Mouse (Mus musculus): ENCODE results near the gene Arhgap24. TPM values are rescaled to one million over a fixed set of nuclear protein-coding genes. Genes with fewer than 3 reads are reported as not detected.

Gene Arhgap24
- polyA plus RNA-seq, 1 experiment, result 6.8 TPM

- DNase-seq (ENCODE audit: low read depth), result no peak
- TF ChIP-seq CTCF (IDR thresholded peaks at IDR 0.05; ENCODE audit: borderline replicate concordance, extremely low read depth, insufficient read depth, insufficient read length) (no peak), POLR2A (IDR thresholded peaks at IDR 0.05; ENCODE audit: borderline replicate concordance, extremely low read depth, insufficient read depth, insufficient read length, poor library complexity, severe bottlenecking) (no peak)
Measured at GRCm38 (mm10) chr5:102548382-102548781, 67.2 kb downstream of the Arhgap24 start.

DNA sequence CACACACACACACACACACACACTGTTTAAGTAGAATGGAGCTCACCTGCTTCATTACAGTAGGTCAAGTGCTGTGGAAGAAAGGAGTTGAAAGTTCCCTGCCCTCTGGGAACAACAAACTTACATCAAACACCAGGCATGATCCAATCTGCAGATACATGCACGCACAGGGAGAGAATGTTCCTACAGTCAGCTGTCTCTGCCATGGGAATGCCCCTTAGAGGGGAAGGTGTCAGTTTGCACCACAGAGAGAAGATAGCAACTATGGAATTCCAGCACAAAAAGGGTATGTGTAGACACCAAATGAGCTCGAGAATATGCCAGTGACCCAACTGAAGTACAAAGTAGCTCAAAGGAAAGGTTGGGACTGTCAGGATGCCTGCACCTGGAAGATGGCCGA, 69.0 kb downstream of the Arhgap24 start:
- DNase-seq (ENCODE audit: low read depth), result no peak
- TF ChIP-seq CTCF (IDR thresholded peaks at IDR 0.05; ENCODE audit: borderline replicate concordance, extremely low read depth, insufficient read depth, insufficient read length), result no peak
- no peak for TF ChIP-seq POLR2A (IDR thresholded peaks at IDR 0.05; ENCODE audit: borderline replicate concordance, extremely low read depth, insufficient read depth, insufficient read length, poor library complexity, severe bottlenecking)

DNA sequence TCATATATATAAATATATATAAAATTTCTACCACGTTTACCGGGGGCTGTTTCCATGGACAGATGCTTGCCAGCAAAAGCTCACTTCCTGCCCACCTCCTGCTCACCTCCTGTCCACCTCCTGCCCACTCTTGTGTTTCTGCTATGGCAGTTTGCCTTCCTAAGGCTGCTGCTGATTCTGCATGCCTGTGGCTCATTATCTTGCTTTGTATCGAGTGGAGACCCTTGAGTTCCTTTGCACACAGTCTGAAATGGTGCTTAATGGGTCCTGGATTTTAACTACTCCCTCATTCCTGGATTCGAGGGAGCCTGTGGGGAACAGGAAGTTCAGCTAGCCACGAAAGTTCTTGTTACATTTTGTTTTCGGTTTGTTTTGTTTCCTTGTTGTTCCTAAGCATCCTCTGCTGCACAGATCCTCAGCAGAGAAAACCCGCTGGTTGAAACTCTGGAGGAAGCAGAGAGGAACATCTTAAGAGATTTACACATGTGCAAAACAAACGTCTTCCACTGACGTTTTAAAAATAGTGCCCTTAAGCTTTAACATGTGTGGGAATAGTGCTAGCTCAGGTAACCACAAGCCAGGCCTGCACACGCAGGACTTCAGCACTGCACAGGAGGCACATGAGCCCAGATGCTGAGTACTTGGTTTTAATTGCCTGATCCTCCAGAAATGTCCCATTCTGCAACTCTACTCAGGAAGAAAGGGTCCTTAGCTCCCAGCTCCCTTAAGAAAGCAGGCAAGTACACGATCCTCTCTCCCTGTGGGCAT, 69.9 kb downstream of the Arhgap24 start:
- DNase-seq (ENCODE audit: low read depth), result no peak

DNA sequence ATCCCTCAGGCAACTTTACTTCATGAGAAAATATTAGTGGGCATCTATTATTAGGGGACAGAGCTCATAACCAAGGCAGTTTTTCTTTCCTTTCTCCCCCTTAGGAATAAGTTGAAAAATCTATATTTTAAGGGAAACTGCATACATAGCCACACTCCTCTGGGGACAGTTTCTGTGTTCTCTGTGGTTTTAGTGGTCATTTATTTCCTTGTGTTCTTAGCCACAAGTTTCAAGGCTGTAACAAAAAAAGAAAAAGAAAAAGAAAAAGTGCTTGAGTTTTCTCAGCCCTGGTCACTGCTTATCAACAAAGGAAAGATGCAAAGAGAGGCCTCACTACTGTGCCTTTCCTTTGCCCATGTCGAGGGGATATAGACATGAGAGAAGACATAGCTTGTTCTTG, 71.3 kb downstream of the Arhgap24 start:
- no peak for TF ChIP-seq CTCF (IDR thresholded peaks at IDR 0.05; ENCODE audit: borderline replicate concordance, extremely low read depth, insufficient read depth, insufficient read length)
- no peak for TF ChIP-seq POLR2A (IDR thresholded peaks at IDR 0.05; ENCODE audit: borderline replicate concordance, extremely low read depth, insufficient read depth, insufficient read length, poor library complexity, severe bottlenecking)
- no peak for DNase-seq (ENCODE audit: low read depth)

More for the DNA sequence above, 69.9 kb downstream of the Arhgap24 start:
- TF ChIP-seq POLR2A (IDR thresholded peaks at IDR 0.05; ENCODE audit: borderline replicate concordance, extremely low read depth, insufficient read depth, insufficient read length, poor library complexity, severe bottlenecking), result no peak
- TF ChIP-seq CTCF (IDR thresholded peaks at IDR 0.05; ENCODE audit: borderline replicate concordance, extremely low read depth, insufficient read depth, insufficient read length), result no peak

- no peak for DNase-seq (ENCODE audit: low read depth)
- no peak for TF ChIP-seq CTCF (IDR thresholded peaks at IDR 0.05; ENCODE audit: borderline replicate concordance, extremely low read depth, insufficient read depth, insufficient read length)
- no peak for TF ChIP-seq POLR2A (IDR thresholded peaks at IDR 0.05; ENCODE audit: borderline replicate concordance, extremely low read depth, insufficient read depth, insufficient read length, poor library complexity, severe bottlenecking)
Measured at GRCm38 (mm10) chr5:102555958-102556357, 74.8 kb downstream of the Arhgap24 start.

GRCm38 (mm10) chr5:102560270-102560669, 79.1 kb downstream of the Arhgap24 start:
- TF ChIP-seq CTCF (IDR thresholded peaks at IDR 0.05; ENCODE audit: borderline replicate concordance, extremely low read depth, insufficient read depth, insufficient read length) (no peak), POLR2A (IDR thresholded peaks at IDR 0.05; ENCODE audit: borderline replicate concordance, extremely low read depth, insufficient read depth, insufficient read length, poor library complexity, severe bottlenecking) (no peak)
- DNase-seq (ENCODE audit: low read depth), result peak; percentile 79

DNA sequence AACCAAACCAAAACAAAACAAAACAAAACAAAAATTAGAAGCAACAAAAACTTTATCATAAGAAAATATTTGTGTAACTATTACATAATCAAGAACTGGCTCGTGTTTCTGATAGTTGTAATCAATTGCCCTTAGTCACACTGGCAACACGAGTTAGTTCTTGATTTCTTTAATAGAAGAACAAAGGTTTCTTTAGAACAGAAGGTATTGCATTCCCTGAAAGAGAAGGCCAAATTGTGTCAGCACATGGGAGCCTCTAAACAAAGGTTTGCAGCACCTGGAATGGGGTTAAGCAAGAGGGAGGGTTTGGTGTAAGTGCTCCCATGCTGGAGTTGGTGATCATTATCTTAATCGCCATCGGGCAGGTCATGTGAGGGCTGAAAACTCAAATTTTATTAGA, 82.8 kb downstream of the Arhgap24 start:
- DNase-seq (ENCODE audit: low read depth), result no peak
- no peak for TF ChIP-seq POLR2A (IDR thresholded peaks at IDR 0.05; ENCODE audit: borderline replicate concordance, extremely low read depth, insufficient read depth, insufficient read length, poor library complexity, severe bottlenecking)
- no peak for TF ChIP-seq CTCF (IDR thresholded peaks at IDR 0.05; ENCODE audit: borderline replicate concordance, extremely low read depth, insufficient read depth, insufficient read length)

DNA sequence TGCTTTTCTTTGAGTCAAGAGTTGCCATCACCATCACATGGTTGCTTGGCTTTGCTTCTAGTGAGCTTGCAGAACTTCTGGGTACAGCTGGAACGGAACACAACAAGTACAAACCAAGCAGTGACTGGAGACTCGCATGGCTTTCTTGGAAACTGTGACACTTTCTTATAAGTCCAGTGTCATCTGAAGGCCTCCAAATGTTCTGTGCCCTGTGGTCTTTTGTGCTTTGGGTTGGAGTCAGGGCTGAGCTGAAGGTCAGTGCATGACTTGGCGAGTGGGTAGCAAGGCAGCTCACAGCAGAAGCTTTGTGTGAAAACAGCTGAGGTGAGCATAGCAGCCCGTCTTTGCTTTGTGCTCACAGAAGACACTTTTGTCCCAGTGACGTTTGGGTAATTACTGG, 87.6 kb downstream of the Arhgap24 start:
- no peak for DNase-seq (ENCODE audit: low read depth)
- TF ChIP-seq POLR2A (IDR thresholded peaks at IDR 0.05; ENCODE audit: borderline replicate concordance, extremely low read depth, insufficient read depth, insufficient read length, poor library complexity, severe bottlenecking) (no peak), CTCF (IDR thresholded peaks at IDR 0.05; ENCODE audit: borderline replicate concordance, extremely low read depth, insufficient read depth, insufficient read length) (no peak)

- no peak for DNase-seq (ENCODE audit: low read depth)
- TF ChIP-seq POLR2A (IDR thresholded peaks at IDR 0.05; ENCODE audit: borderline replicate concordance, extremely low read depth, insufficient read depth, insufficient read length, poor library complexity, severe bottlenecking), result no peak
- TF ChIP-seq CTCF (IDR thresholded peaks at IDR 0.05; ENCODE audit: borderline replicate concordance, extremely low read depth, insufficient read depth, insufficient read length), result no peak
Measured at GRCm38 (mm10) chr5:102571445-102571844, 90.3 kb downstream of the Arhgap24 start.

- DNase-seq (ENCODE audit: low read depth), result no peak
- TF ChIP-seq POLR2A (IDR thresholded peaks at IDR 0.05; ENCODE audit: borderline replicate concordance, extremely low read depth, insufficient read depth, insufficient read length, poor library complexity, severe bottlenecking) (no peak), CTCF (IDR thresholded peaks at IDR 0.05; ENCODE audit: borderline replicate concordance, extremely low read depth, insufficient read depth, insufficient read length) (no peak)
Measured at GRCm38 (mm10) chr5:102576750-102577149, 95.6 kb downstream of the Arhgap24 start.

DNA sequence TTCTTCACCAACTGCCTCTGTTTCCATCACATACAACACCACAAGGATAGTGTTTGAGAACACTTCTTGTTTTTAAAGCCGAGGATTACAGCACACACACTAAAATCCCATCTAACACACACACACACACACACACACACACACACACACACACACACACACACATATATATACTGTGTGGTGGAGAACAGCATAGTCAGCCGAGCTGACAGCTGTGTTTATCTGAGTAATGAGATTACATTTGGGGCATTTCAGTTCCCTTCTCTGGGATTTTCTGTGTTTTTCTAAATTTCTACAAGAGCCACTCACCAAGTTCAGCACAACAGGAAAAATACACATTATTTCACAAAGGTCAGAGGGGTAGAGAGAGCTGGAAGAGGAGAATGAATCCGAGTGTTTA, 96.5 kb downstream of the Arhgap24 start:
- peak; percentile 23 for DNase-seq (ENCODE audit: low read depth)
- TF ChIP-seq CTCF (IDR thresholded peaks at IDR 0.05; ENCODE audit: borderline replicate concordance, extremely low read depth, insufficient read depth, insufficient read length), result no peak
- no peak for TF ChIP-seq POLR2A (IDR thresholded peaks at IDR 0.05; ENCODE audit: borderline replicate concordance, extremely low read depth, insufficient read depth, insufficient read length, poor library complexity, severe bottlenecking)

DNA sequence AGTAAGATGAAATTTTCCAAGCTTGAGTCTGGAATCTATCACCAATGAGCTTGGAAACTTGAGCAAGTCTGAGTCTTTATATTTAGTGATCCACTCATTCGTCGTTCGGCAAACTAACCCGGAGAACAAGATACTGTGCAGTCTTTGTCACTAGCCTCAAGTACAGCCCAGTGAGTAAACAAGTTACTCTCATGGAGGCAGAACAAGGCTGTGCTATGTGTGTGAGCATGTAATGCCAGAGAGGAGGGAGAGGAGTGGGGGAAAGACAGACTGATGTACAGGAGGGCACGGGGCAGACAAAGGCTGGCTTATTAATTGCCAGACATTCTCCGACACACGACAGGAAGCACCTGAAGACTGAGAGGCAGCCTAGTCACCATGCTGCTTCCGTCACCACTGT, 97.2 kb downstream of the Arhgap24 start:
- no peak for TF ChIP-seq POLR2A (IDR thresholded peaks at IDR 0.05; ENCODE audit: borderline replicate concordance, extremely low read depth, insufficient read depth, insufficient read length, poor library complexity, severe bottlenecking)
- no peak for TF ChIP-seq CTCF (IDR thresholded peaks at IDR 0.05; ENCODE audit: borderline replicate concordance, extremely low read depth, insufficient read depth, insufficient read length)
- no peak for DNase-seq (ENCODE audit: low read depth)
